15 mouse cellular contexts compared by ENCODE assay signal in genomic region chr19:53041570-53041969, GRCm38 (mm10).
"Had no signal": no experiment of that assay in that cellular context is flagged by ENCODE, and none has a peak within 500 bp of the region (broad histone marks: within the 10 kb centered on the region; RNA-seq: fewer than 3 reads in every experiment).

No protein-coding gene starts in this region.

- H3K9me3 ChIP-seq: liver, embryonic 13.5 days; midbrain, embryonic 15.5 days; neural tube, embryonic 12.5 days; neural tube, embryonic 15.5 days had no signal

- H3K4me2 ChIP-seq: liver, embryonic 13.5 days; midbrain, embryonic 12.5 days; midbrain, embryonic 15.5 days; neural tube, embryonic 12.5 days; neural tube, embryonic 15.5 days had no signal

- H3K36me3 ChIP-seq: liver, embryonic 13.5 days; midbrain, embryonic 12.5 days; midbrain, embryonic 15.5 days; neural tube, embryonic 12.5 days; neural tube, embryonic 15.5 days had no signal

- H3K4me3 ChIP-seq: liver, embryonic 13.5 days; midbrain, embryonic 12.5 days; midbrain, embryonic 15.5 days; neural tube, embryonic 12.5 days; neural tube, embryonic 15.5 days had no signal

- H3K9ac ChIP-seq: liver, embryonic 13.5 days; midbrain, embryonic 12.5 days; midbrain, embryonic 15.5 days; neural tube, embryonic 12.5 days; neural tube, embryonic 15.5 days had no signal

- H3K27me3 ChIP-seq: liver, embryonic 13.5 days; midbrain, embryonic 15.5 days; neural tube, embryonic 12.5 days; neural tube, embryonic 15.5 days had no signal

- ATAC-seq: midbrain, embryonic 15.5 days had no signal

- H3K27ac ChIP-seq: kidney, postnatal 0 days; liver, embryonic 13.5 days; midbrain, embryonic 12.5 days; midbrain, embryonic 15.5 days; neural tube, embryonic 12.5 days; neural tube, embryonic 15.5 days had no signal

- DNase-seq: kidney, adult 2 months; kidney, postnatal 25 days; liver, embryonic 13.5 days; lung, adult 2 months; lung, postnatal 14 days; lung, postnatal 4 days; right cerebral cortex, adult 18-20 months; right cerebral cortex, postnatal 14 days; right cerebral cortex, postnatal 4 days; thymus, postnatal 25 days had no signal
